Mouse (Mus musculus) thymus, adult 2 months (tissue): ENCODE results near the gene Ccdc136.

Experiments
- CTCF ChIP-seq: fragments of 200-500 bp; IDR thresholded peaks from 2 replicates; pipeline ENCODE4 v1.5.1; 2012; ENCODE audit warnings: mild to moderate bottlenecking, control low read depth, low read length, moderate library complexity, borderline replicate concordance; ENCODE audit not compliant: control insufficient read depth, poor library complexity, insufficient read depth; ENCODE audit errors: extremely low read depth
- POLR2A ChIP-seq: fragments of 200-500 bp; IDR thresholded peaks from 2 replicates; pipeline ENCODE4 v1.6.1; 2012; ENCODE audit warnings: mild to moderate bottlenecking, low read length, control low read depth, moderate library complexity; ENCODE audit not compliant: control insufficient read depth, poor library complexity, insufficient read depth; ENCODE audit errors: extremely low read depth

DNA sequence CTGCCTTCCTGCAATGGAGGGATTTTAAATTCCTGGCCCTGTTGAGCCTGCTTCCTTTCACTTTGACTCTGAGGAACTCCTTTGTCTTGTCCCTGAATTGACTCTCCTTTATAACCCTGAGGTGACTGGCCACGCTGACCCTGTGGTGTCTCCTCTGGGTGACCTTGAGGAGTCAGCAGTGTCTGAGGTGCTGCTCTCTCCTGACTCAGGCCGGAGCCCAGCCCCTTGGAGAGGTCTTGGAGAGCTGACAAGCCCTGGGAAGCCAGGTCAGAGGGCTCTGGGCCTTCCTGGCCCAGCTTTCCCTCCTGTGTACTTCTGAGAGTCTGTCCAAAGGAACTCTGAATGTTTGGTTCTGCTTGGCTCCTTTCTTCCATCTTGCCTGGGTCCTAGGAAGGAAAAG is 78.6 kb downstream of the Ccdc136 start:
- TF ChIP-seq CTCF (no peak), POLR2A (no peak)
